Mouse (Mus musculus) urinary bladder, adult 18-20 months (tissue): ENCODE data around the gene Fibin.

Source experiments
- DNase-seq, 2 experiments: peaks; one replicate each; pipeline ENCODE4 v3.0.0; 2022; ENCODE audit warnings: low spot score in 2 of 2, mixed read lengths in 2 of 2

Gene Fibin

GRCm38 (mm10) chr2:110314074-110314473 is 48.9 kb downstream of the Fibin start:
- DNase-seq: no peak

GRCm38 (mm10) chr2:110313305-110313824 is 49.6 kb downstream of the Fibin start:
- no peak for DNase-seq
